Mouse (Mus musculus): ENCODE results near the gene Tek. TPM values are rescaled to one million over a fixed set of nuclear protein-coding genes. Genes with fewer than 3 reads are reported as not detected.
"Not testable (repeated sequence)": the region's sequence is repeated elsewhere in the genome, so short reads cannot be mapped to it uniquely, and the experiment has no call there.

Gene Tek
- total RNA-seq (2021) = 10 to 100 TPM; 59.2 to 62.8 TPM

- DNase-seq = peak; percentile 70
Observed at GRCm38 (mm10) chr4:94738838-94739731, at the start of gene Tek. Tek (plus strand) TSS chr4:94739289.

- DNase-seq = not testable (repeated sequence)
Observed at GRCm38 (mm10) chr4:94689804-94690203, 49.3 kb upstream of the Tek start.

GRCm38 (mm10) chr4:94691078-94691477 is 48.0 kb upstream of the Tek start:
- no peak for DNase-seq

- no peak for DNase-seq
Observed at GRCm38 (mm10) chr4:94692175-94692574, 46.9 kb upstream of the Tek start.

GRCm38 (mm10) chr4:94696368-94696767 is 42.7 kb upstream of the Tek start:
- DNase-seq = no peak

GRCm38 (mm10) chr4:94711002-94711401 is 28.1 kb upstream of the Tek start:
- no peak for DNase-seq

- no peak for DNase-seq
Observed at GRCm38 (mm10) chr4:94711426-94711825, 27.7 kb upstream of the Tek start.

GRCm38 (mm10) chr4:94713741-94714140 is 25.3 kb upstream of the Tek start:
- no peak for DNase-seq

- DNase-seq = peak; percentile 25
Observed at GRCm38 (mm10) chr4:94715166-94715565, 23.9 kb upstream of the Tek start.

- DNase-seq = peak; percentile 43
Observed at GRCm38 (mm10) chr4:94725799-94726198, 13.3 kb upstream of the Tek start.

GRCm38 (mm10) chr4:94732721-94733120 is 6.4 kb upstream of the Tek start:
- DNase-seq = no peak

- DNase-seq = no peak
Observed at GRCm38 (mm10) chr4:94737326-94738295, 1.5 kb upstream of the Tek start.

- no peak for DNase-seq
Observed at GRCm38 (mm10) chr4:94741824-94742223, 2.7 kb downstream of the Tek start.

- peak; percentile 85 for DNase-seq
Observed at GRCm38 (mm10) chr4:94745749-94746148, 6.7 kb downstream of the Tek start.

- DNase-seq = peak; percentile 67
Observed at GRCm38 (mm10) chr4:94746387-94746811, 7.3 kb downstream of the Tek start.

GRCm38 (mm10) chr4:94747338-94747737 is 8.2 kb downstream of the Tek start:
- no peak for DNase-seq

GRCm38 (mm10) chr4:94752512-94752911 is 13.4 kb downstream of the Tek start:
- peak; percentile 74 for DNase-seq

- no peak for DNase-seq
Observed at GRCm38 (mm10) chr4:94765217-94765616, 26.1 kb downstream of the Tek start.

GRCm38 (mm10) chr4:94766176-94766575 is 27.1 kb downstream of the Tek start:
- DNase-seq = no peak

- DNase-seq = no peak
Observed at GRCm38 (mm10) chr4:94768624-94769023, 29.5 kb downstream of the Tek start.

- DNase-seq = no peak
Observed at GRCm38 (mm10) chr4:94781043-94781442, 42.0 kb downstream of the Tek start.

- no peak for DNase-seq
Observed at GRCm38 (mm10) chr4:94785921-94786320, 46.8 kb downstream of the Tek start.

- peak; percentile 76 for DNase-seq
Observed at GRCm38 (mm10) chr4:94803187-94803586, 64.1 kb downstream of the Tek start.
